Mouse (Mus musculus) lung, embryonic 14.5 days (tissue): ENCODE measurements at regions not wholly inside any gene's neighbourhood (a gene's known extent, or its start where the extent isn't known, plus 50 kb on each side); places are given as distances from the start of the nearest gene placed in this dataset.
A peak's percentile ranks its signal among the peaks of the same experiment; 100 is the strongest.

ENCODE experiments used
- ATAC-seq: fragments of 200-750 bp; cut with Nextera tagmentation; 2 replicates; pipeline ENCODE4 v1.8.0; 2017; ENCODE audit warnings: mild to moderate bottlenecking, moderate TSS enrichment, moderate library complexity; ENCODE audit not compliant: insufficient read depth
- DNase-seq: peaks from one replicate; pipeline ENCODE4 v3.0.0-alpha.2; 2015
- H3K27ac ChIP-seq: fragments of 300-500 bp; sonication (generic); 2 replicates; pipeline ENCODE4 v1.5.1; 2014; ENCODE audit warnings: low read depth, mild to moderate bottlenecking, moderate library complexity
- H3K27me3 ChIP-seq: fragments of 300-500 bp; sonication (generic); 2 replicates; pipeline ENCODE4 v1.6.1; 2014; ENCODE audit warnings: low read length, control low read depth; ENCODE audit not compliant: insufficient read depth
- H3K36me3 ChIP-seq: fragments of 300-500 bp; sonication (generic); 2 replicates; pipeline ENCODE4 v1.6.1; 2014; ENCODE audit warnings: control low read depth; ENCODE audit not compliant: insufficient read depth
- H3K4me1 ChIP-seq: fragments of 300-500 bp; sonication (generic); 2 replicates; pipeline ENCODE4 v1.6.1; 2014; ENCODE audit warnings: antibody characterized with exemption, control low read depth; ENCODE audit not compliant: insufficient read depth
- H3K4me2 ChIP-seq: fragments of 300-500 bp; sonication (generic); 2 replicates; pipeline ENCODE4 v1.6.1; 2014; ENCODE audit warnings: mild to moderate bottlenecking
- H3K4me3 ChIP-seq: fragments of 300-500 bp; sonication (generic); 2 replicates; pipeline ENCODE4 v1.5.1; 2014; ENCODE audit warnings: low read depth, low read length
- H3K9ac ChIP-seq: fragments of 300-500 bp; sonication (generic); 2 replicates; pipeline ENCODE4 v1.6.1; 2014
- H3K9me3 ChIP-seq: fragments of 300-500 bp; sonication (generic); 2 replicates; pipeline ENCODE4 v1.6.1; 2016; ENCODE audit warnings: low read depth, low read length, control low read depth
- CTCF ChIP-seq: IDR thresholded peaks from 2 replicates; pipeline ENCODE4 v1.5.1; 2016; ENCODE audit warnings: antibody characterized with exemption, low read depth
- WGBS: fragments of 180-500 bp; shearing (Covaris S2); extraction: QIAGEN DNeasy Blood & Tissue Kit; methylation state at CpG from one replicate; pipeline ENCODE4 v1.1.7; 2014; 5-methylcytosine and 5-hydroxymethylcytosine counted together

GRCm38 (mm10) chr16:39102151-39102550, 209.7 kb downstream of the Igsf11 start:
- 32% methylated on average over 6 of the region's 6 CpGs for WGBS
- Histone ChIP-seq H3K4me2 (no peak overlapping the region), H3K9me3 (no peaks in the 10 kb centered on the region), H3K27ac (no peak overlapping the region), H3K9ac (no peak overlapping the region), H3K4me1 (no peaks in the 10 kb centered on the region), H3K36me3 (no peaks in the 10 kb centered on the region), H3K4me3 (no peak overlapping the region), H3K27me3 (no peaks in the 10 kb centered on the region)
- DNase-seq (no peak), ATAC-seq (no peak)
- TF ChIP-seq CTCF = no peak

GRCm38 (mm10) chr16:39103360-39104095, 211.1 kb downstream of the Igsf11 start:
- Histone ChIP-seq H3K4me3 (no peak overlapping the region), H3K9me3 (no peaks in the 10 kb centered on the region), H3K27ac (no peak overlapping the region), H3K4me2 (no peak overlapping the region), H3K9ac (no peak overlapping the region), H3K36me3 (no peaks in the 10 kb centered on the region), H3K27me3 (no peaks in the 10 kb centered on the region), H3K4me1 (no peaks in the 10 kb centered on the region)
- DNase-seq = no peak
- TF ChIP-seq CTCF = no peak
- ATAC-seq = no peak
- 46% methylated on average over 9 of the region's 9 CpGs for WGBS

- ATAC-seq (peak; percentile 35), DNase-seq (peak; percentile 85)
- TF ChIP-seq CTCF = peak; percentile 75
These were observed 217.0 kb downstream of the Igsf11 start for GRCm38 (mm10) chr16:39109383-39110033.

GRCm38 (mm10) chr16:39110089-39110488, 217.6 kb downstream of the Igsf11 start:
- no peaks in the 10 kb centered on the region for H3K27me3 ChIP-seq
- DNase-seq (no peak), ATAC-seq (no peak)
- H3K36me3 ChIP-seq = no peaks in the 10 kb centered on the region
- WGBS = 87% methylated on average over 5 of the region's 5 CpGs
- no peak overlapping the region for H3K4me2 ChIP-seq
- TF ChIP-seq CTCF = no peak
- H3K9me3 ChIP-seq = no peaks in the 10 kb centered on the region
- H3K4me3 ChIP-seq = no peak overlapping the region
- no peaks in the 10 kb centered on the region for H3K4me1 ChIP-seq
- H3K9ac ChIP-seq = no peak overlapping the region
- no peak overlapping the region for H3K27ac ChIP-seq

More at GRCm38 (mm10) chr16:39109383-39110033, 217.0 kb downstream of the Igsf11 start:
- no peaks in the 10 kb centered on the region for H3K4me1 ChIP-seq
- no peak overlapping the region for H3K9ac ChIP-seq
- WGBS = 31% methylated on average over 15 of the region's 15 CpGs
- no peaks in the 10 kb centered on the region for H3K27me3 ChIP-seq
- no peak overlapping the region for H3K27ac ChIP-seq
- H3K36me3 ChIP-seq = no peaks in the 10 kb centered on the region
- no peaks in the 10 kb centered on the region for H3K9me3 ChIP-seq
- peak overlapping the region; percentile 21; the same call in 1 of the 2 replicates for H3K4me3 ChIP-seq
- peak overlapping the region; percentile 54 for H3K4me2 ChIP-seq

DNA sequence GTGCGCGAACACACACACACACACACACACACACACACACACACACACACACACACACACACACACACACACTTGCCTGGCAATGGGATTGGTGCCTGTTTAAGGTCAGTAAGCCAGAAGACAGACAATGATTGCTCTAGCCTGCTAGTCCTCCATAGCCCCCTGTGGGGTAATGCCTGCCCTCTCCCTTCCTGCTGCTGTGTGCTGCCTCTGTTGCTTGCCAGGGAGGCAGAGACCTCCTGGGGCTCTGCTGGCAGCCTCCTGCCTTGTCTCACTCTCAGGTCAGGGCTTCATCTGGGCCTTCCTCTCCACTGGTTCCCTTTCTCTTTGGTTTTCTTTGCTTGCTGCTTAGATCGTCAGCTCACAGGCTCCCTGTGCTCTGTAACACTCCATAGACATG, 225.6 kb downstream of the Igsf11 start:
- no peak overlapping the region for H3K4me3 ChIP-seq
- ATAC-seq (no peak), DNase-seq (no peak)
- 77% methylated on average over 3 of the region's 3 CpGs for WGBS
- no peaks in the 10 kb centered on the region for H3K36me3 ChIP-seq
- no peak overlapping the region for H3K27ac ChIP-seq
- TF ChIP-seq CTCF = no peak
- no peaks in the 10 kb centered on the region for H3K27me3 ChIP-seq
- no peak overlapping the region for H3K9ac ChIP-seq
- H3K4me2 ChIP-seq = no peak overlapping the region
- H3K9me3 ChIP-seq = no peaks in the 10 kb centered on the region
- H3K4me1 ChIP-seq = no peaks in the 10 kb centered on the region

GRCm38 (mm10) chr16:39119811-39120210, 227.3 kb downstream of the Igsf11 start:
- Histone ChIP-seq H3K9me3 (no peaks in the 10 kb centered on the region), H3K4me1 (no peaks in the 10 kb centered on the region), H3K27ac (no peak overlapping the region), H3K4me3 (no peak overlapping the region), H3K36me3 (no peaks in the 10 kb centered on the region), H3K9ac (no peak overlapping the region), H3K4me2 (no peak overlapping the region), H3K27me3 (no peaks in the 10 kb centered on the region)
- WGBS = 31% methylated on average over 4 of the region's 4 CpGs
- no peak for TF ChIP-seq CTCF
- no peak for ATAC-seq
- DNase-seq = no peak

DNA sequence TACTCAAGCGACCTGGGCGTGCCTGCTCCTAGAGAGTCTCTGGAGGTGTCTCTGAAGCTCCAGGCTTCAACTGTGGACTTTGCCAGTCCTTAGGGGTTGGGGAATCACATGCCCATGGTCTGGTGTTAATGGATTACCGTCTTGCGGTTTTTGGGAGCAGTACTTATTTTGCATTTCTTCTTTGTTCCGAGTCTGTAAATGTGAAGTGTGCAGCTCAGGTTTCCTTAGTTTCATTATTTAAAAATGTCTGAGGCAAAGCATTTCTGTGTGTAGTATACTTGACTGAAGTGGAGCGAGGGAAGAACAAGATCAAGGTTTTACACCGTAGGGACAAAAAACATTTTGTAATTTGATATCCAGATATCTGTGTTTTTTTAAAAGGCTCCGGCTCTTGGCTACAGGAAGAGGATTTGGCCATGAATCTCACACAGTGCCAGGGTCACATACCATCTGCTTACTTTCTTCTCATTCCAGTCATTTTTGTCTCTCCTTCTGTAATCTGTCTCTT, 231.0 kb downstream of the Igsf11 start:
- H3K4me1 ChIP-seq = no peaks in the 10 kb centered on the region
- WGBS = 39% methylated on average over 8 of the region's 8 CpGs
- H3K4me2 ChIP-seq = 0 out of 2 replicates have a peak overlapping the region, but pooled peaks have one; percentile 12
- peak; percentile 54 for DNase-seq
- no peaks in the 10 kb centered on the region for H3K9me3 ChIP-seq
- TF ChIP-seq CTCF = no peak
- no peaks in the 10 kb centered on the region for H3K36me3 ChIP-seq
- peak overlapping the region; percentile 32; the same call in 1 of the 2 replicates for H3K27ac ChIP-seq
- no peak overlapping the region for H3K4me3 ChIP-seq
- H3K27me3 ChIP-seq = no peaks in the 10 kb centered on the region
- peak; percentile 71 for ATAC-seq
- H3K9ac ChIP-seq = no peak overlapping the region
